Mouse (Mus musculus): ENCODE results near the gene Egfl6.

DNA sequence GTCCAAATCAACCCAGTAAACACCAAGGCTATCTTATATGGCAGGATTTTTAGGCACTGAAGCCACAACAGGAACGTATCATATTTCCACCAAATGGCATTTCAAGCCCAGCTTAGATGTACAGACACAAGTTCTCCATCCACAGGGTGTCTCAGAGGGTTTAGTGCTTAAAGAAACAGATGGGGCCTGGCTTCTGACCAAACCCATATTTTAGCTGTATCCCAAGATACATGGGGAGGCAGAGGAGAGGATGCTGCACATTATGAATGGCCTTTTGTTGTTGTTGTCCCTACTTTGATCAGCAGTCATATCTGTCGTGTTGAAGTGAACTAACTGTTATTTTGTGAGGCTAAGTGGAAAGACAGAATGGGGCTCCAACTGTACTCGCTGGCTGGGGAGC is 37.7 kb upstream of the Egfl6 start:
- TF ChIP-seq CTCF (IDR thresholded peaks at IDR 0.05; ENCODE audit: control insufficient read depth, insufficient read depth, low read length), result no peak
- no peak for TF ChIP-seq POLR2A (IDR thresholded peaks at IDR 0.05; ENCODE audit: borderline replicate concordance, control insufficient read depth, low read depth, low read length)
